Mouse (Mus musculus): ENCODE results near the gene Myl12a. TPM values are rescaled to one million over a fixed set of nuclear protein-coding genes. Genes with fewer than 3 reads are reported as not detected.

Myl12a gene
- total RNA-seq, 2 experiments from 2014 or later = 230 to 515 TPM

GRCm38 (mm10) chr17:71011931-71012662 lies 9.4 kb upstream of the Myl12a start:
- no peak for ATAC-seq (ENCODE audit: poor library complexity, severe bottlenecking)

DNA sequence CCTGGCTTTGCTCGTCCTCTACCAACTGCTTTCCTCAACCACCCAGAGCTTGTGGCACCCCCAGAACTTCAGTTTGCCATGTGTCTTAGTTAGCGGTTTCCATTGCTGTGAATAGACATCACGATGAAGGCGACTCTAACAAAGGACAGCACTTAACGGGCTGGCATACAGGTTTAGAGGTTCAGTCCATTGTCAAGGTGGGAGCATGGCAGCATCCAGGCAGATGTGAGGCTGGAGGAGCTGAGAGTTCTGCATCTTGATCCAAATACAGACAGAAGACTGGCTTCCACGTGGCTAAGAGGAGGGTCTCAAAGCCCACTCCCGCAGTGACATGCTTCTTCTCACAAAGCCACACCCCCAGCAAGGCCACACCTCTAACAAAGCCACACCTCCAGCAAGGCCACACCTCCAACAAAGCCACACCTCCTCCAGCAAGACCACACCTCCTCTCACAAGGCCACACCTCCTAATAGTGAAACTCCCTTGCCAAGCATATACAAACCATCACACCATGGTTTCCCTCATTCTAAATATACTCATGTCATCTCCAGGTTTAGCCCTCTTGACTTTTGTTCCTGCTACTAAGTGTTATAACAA lies 8.1 kb upstream of the Myl12a start:
- peak; percentile 49 for ATAC-seq (ENCODE audit: poor library complexity, severe bottlenecking)

- no peak for ATAC-seq (ENCODE audit: poor library complexity, severe bottlenecking)
These were observed 7.1 kb upstream of the Myl12a start for GRCm38 (mm10) chr17:71009751-71010150.

GRCm38 (mm10) chr17:71008676-71009075 lies 6.0 kb upstream of the Myl12a start:
- ATAC-seq (ENCODE audit: poor library complexity, severe bottlenecking) = no peak

- ATAC-seq (ENCODE audit: poor library complexity, severe bottlenecking) = no peak
These were observed 4.3 kb upstream of the Myl12a start for GRCm38 (mm10) chr17:71006976-71007375.

DNA sequence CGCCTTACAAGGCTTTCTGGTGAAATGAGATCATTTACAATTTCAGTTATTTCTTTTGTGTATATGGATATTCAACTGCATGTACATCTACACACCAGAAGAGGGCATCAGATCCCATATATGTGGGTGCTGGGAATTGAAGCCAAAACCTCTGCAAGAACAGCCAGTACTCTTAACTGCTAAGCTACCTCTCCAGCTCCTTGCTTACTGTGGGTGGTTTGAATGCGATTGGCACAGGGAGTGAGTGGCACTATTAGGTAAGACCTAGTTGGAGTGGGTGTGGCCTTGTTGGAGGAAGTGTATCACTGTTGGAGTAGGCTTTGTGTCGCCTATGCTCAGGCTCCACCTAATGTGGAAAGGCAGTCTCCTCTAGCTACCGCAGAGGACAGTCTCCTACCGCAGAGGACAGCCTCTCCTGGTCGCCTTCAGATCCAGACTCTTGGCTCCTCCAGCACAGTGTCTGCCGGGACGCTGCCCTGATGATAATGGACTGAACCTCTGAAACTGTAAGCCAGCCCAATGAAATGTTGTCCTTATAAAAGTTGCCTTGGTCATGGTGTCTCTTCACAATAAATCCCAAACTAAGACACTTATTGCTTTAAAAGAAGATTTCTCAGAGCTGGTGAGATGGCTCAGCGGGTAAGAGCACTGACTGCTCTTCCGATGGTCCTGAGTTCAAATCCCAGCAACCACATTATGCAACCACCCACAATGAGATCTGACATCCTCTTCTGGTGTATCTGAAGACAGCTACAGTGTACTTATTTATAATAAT lies 1.7 kb upstream of the Myl12a start:
- peak; percentile 67 for ATAC-seq (ENCODE audit: poor library complexity, severe bottlenecking)

DNA sequence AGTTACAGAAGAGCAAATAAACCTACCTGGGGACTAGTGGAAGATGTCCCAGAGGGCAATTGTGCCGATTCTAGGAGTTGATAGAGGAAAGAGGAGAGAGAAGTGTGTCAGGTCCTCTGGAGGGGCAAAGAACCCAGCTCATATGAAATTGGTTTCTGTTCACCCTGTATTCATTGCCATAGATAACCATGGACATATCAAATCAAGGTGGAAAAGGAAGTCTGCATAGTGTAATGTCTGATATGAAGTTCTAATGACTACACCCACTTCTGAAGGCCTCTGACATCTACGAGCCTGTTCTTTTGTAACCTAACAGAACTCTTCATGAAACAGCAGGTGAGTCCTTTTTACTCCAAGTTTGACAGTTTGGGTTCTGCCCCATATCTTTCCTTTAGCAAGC lies 1.0 kb upstream of the Myl12a start:
- ATAC-seq (ENCODE audit: poor library complexity, severe bottlenecking) = no peak

DNA sequence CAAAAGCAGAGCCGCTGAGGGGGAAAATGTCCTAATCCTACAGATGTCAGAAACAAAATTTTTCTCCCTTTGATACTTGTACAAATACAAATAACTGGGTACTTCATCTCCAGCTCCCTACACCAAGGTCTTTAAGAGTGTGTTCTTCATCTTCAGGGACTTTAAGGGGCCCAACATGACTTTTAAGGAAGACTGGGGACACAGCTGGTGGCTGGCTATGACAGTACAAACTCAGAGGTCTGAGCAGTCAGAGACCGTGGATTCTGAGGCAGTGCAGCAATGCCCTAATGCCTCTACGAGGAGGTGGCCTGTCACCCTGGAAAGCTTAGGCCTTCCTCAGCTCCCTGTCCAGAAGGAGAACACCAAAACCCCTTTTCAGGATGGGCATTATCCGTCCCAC lies 434 bp upstream of the Myl12a start:
- ATAC-seq (ENCODE audit: poor library complexity, severe bottlenecking) = no peak

DNA sequence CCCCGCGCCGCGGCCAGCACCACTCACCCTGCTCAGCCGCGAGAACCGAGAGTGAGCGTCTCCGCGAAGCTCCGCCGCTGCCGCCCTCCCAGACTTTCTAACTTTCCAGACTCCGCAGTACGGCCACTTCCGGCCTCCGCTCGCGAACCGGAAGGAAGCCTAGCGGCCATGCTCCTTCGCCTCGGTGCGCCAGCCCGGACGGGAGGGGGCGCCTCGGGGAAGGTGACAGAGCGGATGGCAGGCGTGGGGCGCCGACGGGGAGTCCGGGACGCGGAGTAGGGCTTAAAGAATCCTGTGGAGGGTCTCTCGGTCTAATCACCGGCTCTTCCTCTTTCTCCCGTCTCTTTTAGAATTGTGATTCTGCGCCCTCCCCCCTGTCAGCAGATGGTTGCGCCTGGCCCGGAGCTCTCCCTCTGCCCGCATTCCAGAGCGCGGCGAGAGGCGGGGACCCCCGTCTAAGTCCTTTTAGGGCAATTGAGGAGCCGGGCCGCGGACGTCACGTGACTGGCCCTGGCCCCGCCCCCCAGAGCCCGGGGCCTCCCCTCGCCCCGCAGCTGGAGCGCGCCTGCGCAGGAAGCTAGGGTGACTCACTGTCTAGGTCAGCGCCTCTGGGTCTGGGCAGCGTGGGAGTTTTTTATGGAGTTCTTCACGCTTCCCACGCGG lies 466 bp downstream of the Myl12a start, which contains the start of gene Myom1:
TSS of gene Myom1 (plus strand) at position 553 of the 663 bp plus-strand sequence.
- ATAC-seq (ENCODE audit: poor library complexity, severe bottlenecking) = peak; percentile 83

DNA sequence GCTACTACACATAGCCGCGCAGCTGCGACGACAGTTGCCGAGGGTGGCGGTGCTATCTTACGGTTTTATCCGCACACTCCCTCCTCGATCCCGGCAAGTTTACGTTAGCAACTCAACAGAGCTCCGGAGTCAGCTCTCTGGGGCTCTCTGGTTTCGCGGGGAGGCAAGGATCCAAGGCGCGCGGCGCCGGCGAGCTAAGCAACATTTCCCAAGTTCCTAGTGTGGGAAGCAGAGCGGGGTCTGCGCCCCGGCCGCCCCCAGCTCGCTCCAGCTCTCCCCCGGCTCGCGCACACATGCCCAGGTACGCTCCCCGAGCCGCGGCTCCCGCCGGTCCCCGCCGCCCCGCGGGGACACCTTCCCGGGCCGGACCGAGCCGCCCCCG lies 988 bp downstream of the Myl12a start:
- no peak; the same call in 1 of the 2 replicates for ATAC-seq (ENCODE audit: poor library complexity, severe bottlenecking)

- no peak for ATAC-seq (ENCODE audit: poor library complexity, severe bottlenecking)
These were observed 1.6 kb downstream of the Myl12a start for GRCm38 (mm10) chr17:71001067-71001466.

- ATAC-seq (ENCODE audit: poor library complexity, severe bottlenecking) = no peak
These were observed 2.4 kb downstream of the Myl12a start for GRCm38 (mm10) chr17:71000255-71000654.

DNA sequence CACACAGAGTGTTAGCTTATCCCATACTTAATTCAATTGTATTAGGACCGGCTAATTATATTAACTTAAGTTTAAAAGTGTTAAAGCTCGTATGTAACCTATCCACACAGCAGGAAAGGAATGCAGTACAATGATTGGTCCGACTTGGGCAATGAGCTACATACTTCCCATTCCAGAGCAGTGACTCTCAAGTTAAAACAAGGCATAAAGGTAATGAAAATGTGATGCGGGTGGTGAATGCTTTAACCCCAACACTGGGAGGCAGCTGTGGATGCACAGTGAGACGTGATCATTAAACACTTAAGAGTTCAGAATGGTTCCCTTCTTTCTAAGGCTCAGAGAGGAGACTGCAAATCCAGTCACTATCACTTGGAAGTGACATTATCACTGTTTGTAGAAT lies 3.5 kb downstream of the Myl12a start:
- no peak for ATAC-seq (ENCODE audit: poor library complexity, severe bottlenecking)

GRCm38 (mm10) chr17:70998400-70998975 lies 4.2 kb downstream of the Myl12a start:
- ATAC-seq (ENCODE audit: poor library complexity, severe bottlenecking) = no peak

DNA sequence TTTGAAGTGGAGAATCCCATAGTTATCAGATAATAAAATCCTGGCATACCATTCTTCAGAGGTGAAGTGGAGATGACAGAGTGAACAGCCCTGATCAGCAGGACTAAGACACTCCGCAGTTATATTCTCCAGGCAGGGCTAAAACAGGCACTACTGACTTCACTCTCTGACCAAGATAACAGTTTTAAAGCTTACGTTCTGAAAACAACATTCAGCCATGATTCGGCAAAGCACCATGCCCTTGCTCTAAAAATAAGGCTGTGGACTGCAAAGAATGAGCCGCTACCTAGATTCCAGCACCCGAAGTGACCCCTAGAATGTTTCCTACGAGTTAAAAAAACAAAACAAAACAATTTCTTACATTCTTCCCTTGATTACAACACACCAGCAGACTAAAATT lies 4.8 kb downstream of the Myl12a start:
- ATAC-seq (ENCODE audit: poor library complexity, severe bottlenecking) = no peak

GRCm38 (mm10) chr17:70995551-70995950 lies 7.1 kb downstream of the Myl12a start:
- no peak for ATAC-seq (ENCODE audit: poor library complexity, severe bottlenecking)

- ATAC-seq (ENCODE audit: poor library complexity, severe bottlenecking) = no peak
These were observed 8.0 kb downstream of the Myl12a start for GRCm38 (mm10) chr17:70994671-70995070.

GRCm38 (mm10) chr17:70993385-70993807 lies 9.3 kb downstream of the Myl12a start:
- ATAC-seq (ENCODE audit: poor library complexity, severe bottlenecking) = no peak

- no peak for ATAC-seq (ENCODE audit: poor library complexity, severe bottlenecking)
These were observed 10.0 kb downstream of the Myl12a start for GRCm38 (mm10) chr17:70992662-70993061.

DNA sequence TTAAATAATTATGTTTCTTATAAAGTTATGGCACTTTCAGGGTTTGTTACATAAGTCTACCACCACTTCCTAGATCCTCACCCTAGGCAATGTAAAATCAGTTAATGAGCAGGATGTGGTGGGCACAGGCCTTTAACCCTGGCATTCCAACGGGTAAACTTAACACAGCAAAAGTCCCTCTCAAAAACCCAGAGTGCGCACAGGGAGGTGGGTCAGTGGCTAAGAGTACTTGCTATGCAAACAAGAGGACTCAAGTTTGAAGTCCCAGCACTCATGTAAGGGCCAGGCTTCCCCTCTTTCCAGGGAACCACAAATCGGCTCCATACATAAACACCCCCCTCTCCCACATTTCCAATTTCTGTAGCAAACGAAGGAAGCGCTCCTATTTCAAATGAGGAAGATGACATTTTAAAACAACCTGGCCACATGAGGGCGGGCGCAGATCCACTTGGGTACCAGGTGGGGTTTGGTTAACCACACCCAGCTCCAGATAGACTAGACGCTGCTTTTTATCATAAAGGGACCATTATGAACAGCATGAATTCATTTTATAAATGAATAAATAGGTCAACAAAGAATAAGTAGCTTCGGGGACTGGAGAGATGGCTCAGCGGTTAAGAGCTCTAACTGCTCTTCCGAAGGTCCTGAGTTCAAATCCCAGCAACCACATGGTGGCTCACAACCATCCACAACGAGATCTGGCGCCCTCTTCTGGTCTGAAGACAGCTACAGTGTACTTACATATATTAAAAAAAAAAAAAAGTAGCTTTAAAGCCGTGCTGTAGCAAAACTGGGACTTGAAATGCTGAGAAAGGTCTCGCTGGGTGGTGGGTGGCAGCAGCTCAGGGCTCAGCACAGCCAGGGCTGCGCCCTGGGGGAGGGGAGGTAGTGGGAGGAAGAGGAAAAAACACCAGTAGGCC lies 10.7 kb downstream of the Myl12a start:
- no peak for ATAC-seq (ENCODE audit: poor library complexity, severe bottlenecking)
